Mouse (Mus musculus) heart, adult 8-10 months (tissue): ENCODE results near the gene Ahsa1. TPM values are rescaled to one million over a fixed set of nuclear protein-coding genes. Genes with fewer than 3 reads are reported as not detected.
"Not testable (repeated sequence)": the region's sequence is repeated elsewhere in the genome, so short reads cannot be mapped to it uniquely, and the experiment has no call there.

Experiments used
- DNase-seq: peaks from one replicate; pipeline ENCODE4 v3.0.0; 2022; ENCODE audit warnings: low spot score
- total RNA-seq, 4 experiments: library from RNA; stranded (reverse); gene quantifications; 2 replicates each; pipeline ENCODE4 v1.2.4; 2022

Ahsa1 gene
- total RNA-seq: 100 to 1,000 TPM; 120 to 139 (median 131) TPM

DNA sequence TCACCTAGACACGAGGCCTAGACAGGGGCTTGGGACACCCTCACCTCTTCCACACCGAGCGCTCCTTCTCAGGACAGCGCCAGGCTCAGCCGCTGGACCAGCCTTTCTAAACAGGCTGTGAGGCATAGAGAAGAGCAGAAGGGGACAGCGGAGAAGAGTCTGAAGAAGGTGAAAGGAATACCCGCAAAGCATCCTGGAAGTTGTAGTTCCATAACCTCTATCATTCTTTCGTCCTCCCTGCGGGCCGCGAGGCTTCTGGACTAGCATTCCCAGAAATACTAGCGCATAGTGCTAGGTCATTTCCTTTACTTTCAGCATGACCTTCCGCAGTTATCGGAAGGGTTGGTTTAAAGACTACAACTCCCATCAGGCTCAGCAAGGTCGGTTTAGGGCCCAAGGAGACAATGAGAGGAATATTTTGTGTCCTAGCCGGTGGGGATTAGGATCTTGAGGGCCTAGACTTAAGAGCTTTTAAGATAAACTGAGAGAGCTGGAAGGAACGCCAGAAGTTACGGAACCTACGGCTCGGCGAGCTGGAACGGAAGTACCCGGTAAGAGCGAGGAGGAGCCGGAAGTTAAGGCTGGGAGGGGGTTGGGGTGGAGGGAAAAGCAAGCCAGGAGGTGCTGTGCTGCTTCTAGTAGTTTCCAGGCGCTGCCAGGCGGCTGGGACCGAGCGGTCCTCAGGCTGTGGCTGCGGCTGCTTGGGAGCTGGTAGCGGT is at the start of gene Ahsa1, which contains the start of gene Vipas39:
Ahsa1 (plus strand) TSS at position 372 of the 719 bp plus-strand sequence.
Vipas39 (minus strand) TSS at position 149 of the 719 bp plus-strand sequence.
- peak; percentile 95 for DNase-seq

DNA sequence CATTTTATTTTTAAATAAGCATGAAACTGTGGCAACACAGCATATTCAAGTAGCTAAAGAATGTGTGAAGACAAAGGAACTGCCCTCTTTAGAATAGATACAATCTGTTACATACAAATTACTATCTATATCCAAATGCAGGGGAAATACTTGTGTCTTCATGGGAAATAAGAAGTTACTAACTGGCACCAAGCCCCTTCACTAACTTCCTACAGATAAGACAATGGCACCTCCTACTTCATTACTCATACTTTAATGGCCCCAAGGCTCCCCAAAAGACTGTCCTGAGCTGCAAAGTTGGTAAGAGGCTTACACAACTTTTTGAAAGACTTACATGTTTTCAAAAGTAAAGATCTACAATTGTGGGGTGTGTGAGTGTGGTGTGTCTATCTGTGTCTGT is 48.7 kb upstream of the Ahsa1 start:
- no peak for DNase-seq

DNA sequence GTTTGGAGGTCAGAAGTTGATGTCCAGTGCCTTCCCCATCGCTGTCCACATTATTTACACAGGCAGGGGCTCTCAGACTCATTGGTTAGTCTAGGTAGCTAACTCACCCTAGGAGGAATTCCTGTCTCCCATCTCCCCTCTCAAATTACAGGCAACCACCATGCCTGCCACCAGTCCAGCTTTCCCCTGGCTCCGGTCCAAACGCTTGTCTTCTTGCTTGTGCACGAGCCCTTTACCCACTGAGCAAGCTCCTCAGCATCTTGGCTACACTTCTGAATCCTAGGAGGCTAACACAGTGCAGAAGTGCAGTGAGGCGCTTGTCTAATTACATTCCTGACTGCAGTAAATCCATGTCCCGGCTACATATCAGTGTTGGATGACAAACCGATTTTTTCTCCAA is 46.9 kb upstream of the Ahsa1 start:
- DNase-seq: no peak

DNA sequence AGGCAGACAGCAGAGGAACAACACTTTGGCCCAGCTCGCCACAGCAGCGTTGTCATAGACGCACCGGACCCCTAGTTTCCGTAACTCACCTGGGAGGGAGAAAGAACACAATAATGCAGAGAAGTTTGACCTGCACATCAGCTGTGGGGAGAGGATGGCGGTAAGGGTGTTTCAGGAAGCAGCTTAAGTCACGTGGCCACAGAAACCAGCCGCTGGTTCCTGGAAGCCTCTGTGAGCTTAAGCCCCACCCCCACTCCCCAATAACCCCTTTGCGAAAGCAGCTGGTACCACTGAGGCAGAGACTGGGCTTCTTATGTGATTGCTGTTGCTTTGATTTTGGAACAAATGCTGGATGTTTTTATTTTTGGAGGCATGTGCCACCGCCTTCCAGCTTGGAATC is 41.3 kb upstream of the Ahsa1 start:
- DNase-seq: no peak

DNA sequence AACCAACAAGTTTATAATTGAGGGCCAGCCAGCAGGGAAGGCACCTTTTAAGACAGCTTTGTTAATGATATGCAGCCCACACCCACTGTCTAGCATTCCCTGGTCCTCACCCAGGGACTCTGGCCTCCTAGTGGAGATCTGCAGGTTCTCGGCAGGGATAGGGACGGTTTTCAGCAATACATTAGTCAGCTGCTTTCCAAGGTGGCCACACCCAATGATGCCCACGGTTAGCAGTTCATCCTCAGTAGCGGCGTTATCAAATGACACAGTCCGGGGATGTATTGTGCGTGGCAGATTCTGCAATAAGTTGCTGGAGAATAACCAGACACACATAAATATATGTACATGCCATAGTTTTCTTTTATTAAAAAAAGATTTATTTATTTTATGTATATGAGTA is 39.5 kb upstream of the Ahsa1 start:
- DNase-seq: no peak

DNA sequence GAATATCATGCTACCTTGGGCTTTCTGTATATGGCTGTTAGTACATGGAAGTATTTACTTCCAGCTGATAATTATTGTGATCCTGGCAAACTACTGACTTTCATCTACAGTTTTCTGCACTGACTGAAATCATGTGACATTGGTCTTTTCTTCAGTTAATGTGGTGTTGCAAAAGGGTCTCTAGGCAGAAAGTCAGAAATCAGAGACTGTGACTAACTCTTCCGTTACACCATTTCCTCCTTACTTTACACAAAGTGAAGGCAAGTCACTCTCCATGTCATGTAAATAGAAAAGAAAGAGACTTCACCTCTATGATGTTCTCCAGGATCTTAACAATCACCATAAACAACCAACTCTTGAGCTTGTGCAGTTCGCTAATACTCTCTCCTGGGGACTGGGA is 36.6 kb upstream of the Ahsa1 start:
- DNase-seq: no peak

DNA sequence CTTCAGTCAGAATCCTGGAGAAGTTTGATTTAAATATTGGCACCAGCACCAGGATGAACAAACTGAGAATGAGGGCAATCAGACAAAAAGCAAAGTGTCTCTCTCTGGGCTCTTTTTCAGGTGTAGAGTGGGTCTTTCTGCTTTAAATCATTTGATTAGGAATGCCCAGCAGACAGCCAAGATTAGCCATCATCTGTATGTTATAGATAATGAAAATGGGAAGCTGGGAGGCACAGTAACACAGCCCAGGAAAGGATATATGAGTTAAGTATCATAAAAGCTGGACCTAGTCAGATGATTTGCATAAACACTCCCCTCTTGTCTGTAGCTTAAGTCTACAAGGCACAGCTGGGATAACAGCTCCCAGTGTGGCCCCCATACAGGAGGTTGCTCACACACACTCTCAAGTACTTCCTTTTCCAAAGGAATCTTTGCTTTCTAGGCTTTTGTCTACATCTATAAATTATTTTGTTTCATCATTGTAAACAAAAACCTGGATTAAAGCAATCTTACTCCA is 35.8 kb upstream of the Ahsa1 start:
- DNase-seq: no peak

DNA sequence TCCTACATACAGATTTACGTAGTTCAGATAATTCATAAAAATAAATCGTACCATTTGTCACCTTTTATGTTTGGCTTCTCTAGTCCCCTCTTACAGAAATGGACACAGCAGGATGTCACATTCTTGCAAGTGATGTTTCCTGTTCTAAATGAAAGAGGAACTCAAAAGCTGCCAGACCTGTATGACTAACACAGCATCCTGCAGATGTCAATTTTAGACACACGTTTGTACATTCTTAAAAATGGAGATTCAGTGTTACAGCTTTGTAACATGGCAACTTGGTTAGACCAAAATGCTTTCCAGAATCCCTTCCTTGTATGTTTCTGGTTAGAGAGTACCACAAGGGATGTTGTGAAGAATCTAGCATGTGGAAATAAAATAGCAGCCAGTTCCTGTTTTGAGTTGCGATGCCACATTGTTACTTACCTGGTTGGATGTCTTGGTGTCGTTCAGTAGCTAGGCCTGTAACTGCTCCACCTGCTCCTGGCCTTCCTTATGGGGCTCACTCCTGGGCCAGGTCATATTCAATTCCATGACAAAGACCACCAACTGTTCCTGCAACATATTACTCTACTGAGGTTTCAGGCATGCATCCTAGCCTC is 29.3 kb upstream of the Ahsa1 start:
- DNase-seq: no peak

DNA sequence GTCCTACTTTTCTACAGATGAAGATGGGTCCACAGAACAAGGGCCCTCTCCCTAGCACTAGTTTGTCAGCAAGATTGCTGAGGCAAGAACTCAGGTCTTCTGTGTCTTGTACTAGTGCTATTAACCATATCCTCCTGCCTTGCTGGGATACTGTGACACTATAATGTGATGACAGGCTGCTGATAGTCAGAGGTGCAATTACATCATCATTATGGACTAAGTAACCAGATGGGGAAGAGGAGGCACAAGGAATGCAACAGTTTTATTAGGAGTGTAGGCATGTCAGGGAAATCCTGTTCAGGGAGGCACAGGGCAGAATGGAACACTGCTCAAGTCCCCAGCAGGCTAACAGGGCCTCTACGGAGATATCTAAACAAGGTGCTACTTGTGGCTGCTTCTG is 27.6 kb upstream of the Ahsa1 start, which contains the start of gene Noxred1:
Noxred1 (minus strand) TSS at position 101 of the 400 bp plus-strand sequence.
- no peak for DNase-seq

DNA sequence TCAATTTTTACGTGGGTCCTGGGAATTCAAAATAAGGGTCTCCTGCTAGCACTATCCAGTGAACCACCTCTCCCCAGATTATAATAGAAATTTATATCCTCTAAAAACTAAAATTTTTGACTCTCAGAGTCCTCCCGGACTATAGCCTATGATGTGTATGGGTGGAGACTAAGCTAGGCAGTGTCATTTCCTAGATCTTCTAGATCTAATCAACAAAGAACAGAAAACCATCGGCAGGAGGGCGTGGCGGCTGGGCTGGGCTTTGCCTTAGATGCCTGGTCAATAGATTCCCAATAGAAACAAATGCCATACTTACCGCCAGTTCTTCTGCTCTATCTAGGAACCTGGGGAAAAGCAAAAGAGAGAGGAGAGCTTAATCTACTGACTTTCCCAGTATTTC is 16.1 kb upstream of the Ahsa1 start:
- DNase-seq: no peak

DNA sequence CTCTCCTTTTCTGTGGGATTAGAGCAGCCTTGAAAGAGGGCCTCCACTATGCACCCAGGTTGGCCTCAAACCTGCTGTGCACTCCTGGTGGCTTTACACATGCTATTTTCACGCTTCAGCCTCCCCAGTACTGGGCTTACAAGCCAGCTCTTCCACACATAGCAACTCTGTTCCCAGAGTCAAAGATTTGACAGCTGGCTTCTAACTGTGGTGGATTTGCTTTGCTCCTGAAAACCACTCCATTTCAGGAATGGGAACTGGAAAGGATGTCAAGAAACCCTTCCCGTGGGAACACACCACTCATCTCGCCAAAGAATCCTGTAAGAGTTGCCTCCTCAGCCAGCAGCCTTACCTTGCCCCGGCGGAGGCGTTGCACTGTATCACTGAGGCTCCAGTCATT is 12.4 kb upstream of the Ahsa1 start:
- no peak for DNase-seq

DNA sequence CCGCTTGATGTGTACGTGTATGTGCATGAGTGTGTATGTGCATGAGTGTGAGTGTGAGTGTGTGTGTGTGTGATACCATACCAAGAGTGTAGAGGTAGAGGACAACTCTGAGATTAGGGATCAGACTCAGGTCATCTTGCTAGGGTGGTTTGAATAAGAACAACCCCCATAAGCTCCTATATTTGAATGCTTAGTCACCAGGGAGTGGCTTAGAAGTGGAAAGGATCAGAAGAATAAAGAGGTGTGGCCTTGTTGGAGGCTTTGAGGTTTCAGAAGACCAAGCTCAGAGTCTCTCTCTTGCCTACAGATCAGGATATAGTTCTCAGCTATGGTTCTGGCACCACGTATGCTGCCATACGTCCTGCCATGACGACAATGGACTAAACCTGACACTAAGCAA is 9.7 kb upstream of the Ahsa1 start:
- DNase-seq: no peak

DNA sequence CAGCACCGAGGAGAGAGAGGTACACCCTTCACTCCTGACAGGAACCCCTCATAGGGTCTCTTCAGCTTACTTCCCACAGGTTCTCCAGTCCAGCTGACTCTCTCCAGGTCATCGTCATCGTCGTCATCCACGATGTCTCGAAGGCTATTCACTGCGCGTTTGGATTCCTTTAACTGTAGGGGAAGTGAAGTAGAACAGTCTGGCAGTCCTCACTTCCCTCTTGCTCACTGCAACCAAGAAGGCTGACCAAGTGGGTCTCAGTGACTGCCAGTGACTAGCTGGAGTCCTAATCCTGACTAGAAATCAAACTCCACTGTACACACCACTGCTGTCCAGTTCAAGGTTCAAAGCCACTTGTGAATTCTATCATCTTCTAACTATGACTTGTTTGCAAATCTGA is 5.7 kb upstream of the Ahsa1 start:
- DNase-seq: no peak

DNA sequence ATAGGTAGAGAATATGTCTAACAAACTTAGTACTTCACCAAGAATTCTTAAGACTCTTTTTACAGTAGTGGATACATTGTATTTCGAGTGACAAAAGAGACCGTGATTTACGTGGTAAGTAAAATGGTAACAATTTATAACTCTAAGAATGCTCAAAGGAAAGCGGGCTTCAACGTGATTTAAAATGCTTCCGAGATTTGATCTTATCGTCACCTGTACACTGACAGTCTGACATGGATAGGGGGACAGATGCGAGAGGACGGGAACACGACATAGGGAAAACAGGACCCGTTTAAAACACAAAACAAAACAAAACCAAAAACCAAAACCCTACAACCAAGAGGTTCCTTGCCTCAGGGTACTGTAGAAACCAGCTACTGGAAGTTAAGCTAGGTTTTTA is 835 bp upstream of the Ahsa1 start:
- DNase-seq: no peak

DNA sequence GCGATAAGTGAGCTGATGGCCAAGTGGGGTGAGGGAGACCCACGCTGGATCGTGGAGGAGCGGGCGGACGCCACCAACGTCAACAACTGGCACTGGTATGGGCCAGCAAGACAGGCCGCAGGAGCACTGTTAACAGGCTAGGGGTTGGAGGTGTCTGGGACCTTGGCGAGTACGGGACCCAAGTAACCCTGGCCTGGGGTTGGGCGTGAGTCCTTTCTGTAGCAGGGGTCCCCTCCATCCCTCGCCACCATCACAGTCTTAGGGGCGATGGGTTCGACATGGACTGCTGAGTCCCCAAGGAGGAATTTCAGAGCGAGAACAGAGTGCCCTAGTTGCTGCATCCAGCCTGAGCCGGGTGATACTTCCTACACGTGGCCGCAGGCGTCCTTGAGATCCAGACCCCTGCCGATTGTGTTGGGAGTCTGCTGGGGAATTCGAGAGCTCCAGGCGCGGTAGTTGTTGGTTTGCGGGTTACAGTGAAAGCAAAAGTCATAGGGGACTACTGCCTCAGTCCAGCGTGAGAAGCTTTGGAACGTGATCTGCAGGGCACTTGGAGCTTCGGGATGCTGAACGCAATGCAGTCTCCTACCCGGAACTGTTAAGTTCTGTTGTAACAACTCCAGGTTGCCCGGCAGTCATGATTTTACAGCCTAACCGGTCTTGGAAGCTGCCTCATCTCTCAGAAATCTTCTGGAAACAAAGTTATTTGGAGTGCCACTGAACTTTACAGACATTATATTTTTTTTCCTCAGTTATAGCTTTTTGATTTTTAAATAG is 736 bp downstream of the Ahsa1 start:
- no peak for DNase-seq

DNA sequence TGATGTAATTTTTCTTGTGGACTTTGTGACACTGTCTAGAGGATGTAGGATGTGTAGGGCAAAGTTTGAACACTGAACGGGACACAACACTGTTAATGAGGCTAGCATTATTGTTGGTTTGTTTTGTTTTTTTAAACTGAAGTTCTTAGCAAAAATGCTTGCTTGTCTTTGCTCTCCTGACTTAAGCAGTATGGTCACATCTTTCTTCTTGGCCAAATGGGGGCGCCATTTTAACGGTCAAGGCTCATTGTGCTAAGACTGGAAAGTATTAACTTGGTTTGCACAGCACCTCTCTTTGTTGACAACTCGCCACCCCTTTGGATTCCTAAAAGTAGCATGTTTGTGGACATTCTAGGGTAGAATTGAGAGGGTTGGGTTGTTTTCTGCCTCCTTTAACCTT is 1.4 kb downstream of the Ahsa1 start:
- DNase-seq: no peak

DNA sequence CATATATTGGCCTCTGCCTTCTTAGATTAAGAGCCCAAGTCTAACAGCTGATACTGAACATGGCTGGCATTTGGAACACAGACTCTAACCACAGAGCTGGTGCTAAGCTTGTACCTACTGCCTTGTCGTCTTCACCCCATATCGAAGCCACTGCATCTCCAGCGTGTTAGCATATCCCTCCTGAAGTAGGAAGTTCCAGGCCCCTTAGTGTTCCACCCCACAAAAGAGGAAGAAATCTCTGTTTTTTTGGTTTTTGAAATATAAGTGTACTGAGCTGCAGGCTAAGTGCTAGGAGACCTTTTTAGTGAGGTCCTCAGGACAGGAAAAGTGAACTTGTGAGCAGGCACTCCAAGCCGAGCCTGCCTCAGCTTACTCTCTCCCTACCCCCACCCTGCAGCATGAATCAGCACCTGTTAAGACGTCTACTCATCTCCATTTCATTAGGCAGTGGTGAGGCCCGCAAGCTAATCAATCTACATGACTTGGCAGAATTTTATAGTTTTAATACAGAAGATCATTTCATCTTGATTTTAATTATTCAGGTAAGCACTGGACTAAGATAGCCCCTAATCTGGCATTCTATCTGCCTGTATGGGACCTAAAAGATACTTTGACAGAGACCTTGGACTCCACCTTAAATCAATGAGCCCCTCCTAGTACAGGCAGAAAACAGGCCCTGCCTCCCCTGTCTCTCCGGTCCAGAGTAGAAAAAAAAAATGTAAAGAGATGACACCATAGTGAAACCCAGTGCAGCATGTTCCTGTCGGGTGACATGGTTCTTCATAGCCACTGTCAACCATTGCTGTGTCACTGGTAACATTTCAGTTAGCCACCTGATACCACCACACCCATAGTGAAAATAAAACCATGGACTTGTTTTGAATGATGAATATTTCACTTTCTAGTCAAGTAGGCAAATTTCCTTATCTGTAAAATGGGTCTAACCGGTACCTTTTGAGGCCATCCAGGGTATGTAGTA is 8.9 kb downstream of the Ahsa1 start:
- no peak for DNase-seq

DNA sequence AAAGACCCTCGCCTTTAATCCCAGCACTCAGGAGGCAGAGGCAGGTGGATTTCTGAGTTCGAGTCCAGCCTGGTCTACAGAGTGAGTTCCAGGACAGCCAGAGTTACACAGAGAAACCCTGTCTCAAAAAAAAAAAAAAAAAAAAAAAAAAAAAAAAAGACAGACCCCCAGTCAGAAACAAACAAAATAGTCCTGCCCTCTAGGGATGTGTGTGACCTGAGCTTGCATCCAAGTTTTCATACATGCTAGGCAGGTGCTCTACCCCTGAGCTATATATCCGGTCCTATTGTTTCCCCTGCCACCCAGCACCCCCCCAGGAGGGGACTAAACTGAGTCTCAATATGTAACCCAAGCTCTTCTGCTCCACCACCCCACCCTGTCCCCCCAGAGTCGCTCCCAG is 11.0 kb downstream of the Ahsa1 start:
- DNase-seq: not testable (repeated sequence)

DNA sequence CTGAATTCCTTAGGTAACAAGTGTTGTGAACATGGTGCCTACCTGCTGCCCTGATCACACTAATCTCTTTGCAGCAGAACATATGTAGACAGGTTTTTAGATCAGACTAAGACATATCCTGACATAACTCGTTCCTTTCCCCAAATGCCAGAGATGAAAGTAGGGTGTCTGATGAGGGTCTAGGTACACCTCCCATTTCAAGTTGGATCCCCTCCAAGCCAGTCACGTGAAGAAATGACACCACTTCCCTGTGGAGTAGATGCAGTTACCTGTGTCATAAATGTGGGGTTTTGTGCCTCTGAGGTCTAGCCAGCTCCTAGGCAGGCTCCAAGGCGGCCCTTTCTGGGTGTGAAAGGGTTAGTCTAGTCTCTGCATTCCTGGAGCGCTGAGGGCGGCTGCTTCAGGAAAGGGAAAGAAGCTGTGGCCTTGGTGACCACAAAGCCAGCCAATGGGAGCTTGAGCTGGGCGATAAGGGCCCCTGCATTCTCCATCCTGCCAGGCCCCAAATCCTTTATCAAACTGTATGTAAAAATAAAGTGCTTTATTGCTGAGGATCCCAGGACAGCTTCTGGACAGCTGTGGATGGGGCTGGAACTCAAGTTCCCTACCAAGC is 11.9 kb downstream of the Ahsa1 start:
- no peak for DNase-seq

DNA sequence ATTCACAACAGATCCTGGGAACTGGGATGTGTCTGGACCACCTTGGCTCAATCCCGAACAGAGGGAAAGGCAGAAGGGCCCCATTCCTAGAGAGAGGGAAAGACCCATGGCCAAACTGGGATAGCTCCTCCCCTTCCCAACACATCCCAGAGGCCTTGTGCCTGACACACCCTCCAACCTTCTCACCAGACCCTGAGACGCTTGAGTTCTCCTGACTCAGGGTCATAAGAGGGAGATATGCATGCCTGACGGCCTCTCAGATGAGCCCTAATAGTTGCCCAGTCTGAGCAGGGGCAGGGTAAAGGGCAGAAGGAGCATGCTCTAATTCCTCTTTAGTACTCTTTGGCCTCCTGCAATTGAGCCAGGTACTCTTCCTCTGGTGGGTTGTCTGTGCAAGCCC is 13.1 kb downstream of the Ahsa1 start:
- no peak for DNase-seq

DNA sequence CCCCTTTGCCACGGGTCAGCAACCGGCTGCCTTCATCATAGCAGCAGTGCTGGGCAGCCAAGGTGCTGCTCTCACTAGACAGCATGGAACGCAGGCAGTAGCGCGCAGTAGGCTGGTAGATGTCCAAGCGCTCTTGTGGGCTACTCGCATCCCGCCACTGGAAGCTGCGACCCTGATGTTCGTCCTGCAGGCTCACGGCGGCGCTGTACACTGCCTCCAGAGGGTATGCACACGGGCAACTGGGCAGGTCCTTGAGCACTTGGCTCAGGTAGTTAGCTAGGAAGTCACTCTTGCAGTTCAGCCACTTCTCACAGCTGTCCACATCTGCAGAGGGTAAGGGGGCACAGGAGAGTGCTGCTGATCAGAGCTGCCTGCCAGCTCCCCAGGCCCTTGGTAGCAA is 13.6 kb downstream of the Ahsa1 start:
- no peak for DNase-seq
